Mouse (Mus musculus) small intestine, adult 2 months (tissue): ENCODE measurements around the gene Rpl7l1.

Experiments used
- CTCF ChIP-seq: fragments of 200-500 bp; IDR thresholded peaks from 2 replicates; pipeline ENCODE4 v1.5.1; 2012; ENCODE audit warnings: low read depth, mild to moderate bottlenecking, control low read depth, inconsistent platforms, low read length, moderate library complexity, mixed read lengths; ENCODE audit not compliant: insufficient replicate concordance, insufficient read length; ENCODE audit errors: extremely low read depth
- POLR2A ChIP-seq: fragments of 200-500 bp; IDR thresholded peaks from 2 replicates; pipeline ENCODE4 v1.6.1; 2012; ENCODE audit warnings: low read depth, mild to moderate bottlenecking, control low read depth, inconsistent platforms, low read length, moderate library complexity

DNA sequence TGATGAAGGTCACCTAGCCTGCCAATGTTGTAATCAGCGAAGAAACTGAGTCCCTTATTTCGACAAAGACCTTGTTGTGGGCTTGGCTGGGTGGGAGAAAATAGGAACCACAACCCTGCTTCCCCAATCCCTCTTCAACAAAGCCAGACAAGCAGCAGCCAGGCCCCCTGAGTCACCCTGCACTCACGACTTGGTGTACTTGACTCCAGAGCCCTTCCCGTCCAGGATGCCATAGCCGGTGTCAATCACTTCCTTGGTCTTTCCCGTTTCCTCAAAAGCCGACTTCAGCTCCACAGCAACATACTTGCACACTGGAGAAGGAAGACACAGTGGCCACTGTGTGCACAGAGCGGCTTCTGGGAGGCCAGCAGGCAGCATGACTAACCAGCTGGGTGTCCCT, 35.2 kb downstream of the Rpl7l1 start:
- TF ChIP-seq CTCF, result no peak
- TF ChIP-seq POLR2A, result no peak
